Mouse (Mus musculus): ENCODE data around the gene Ddx50.

Gene Ddx50

GRCm38 (mm10) chr10:62650881-62651810 lies at the start of gene Ddx50:
Gene Ddx50, minus strand, starts transcription at chr10:62651218.
- DNase-seq (ENCODE audit: low read depth): peak; percentile 98

- no peak for DNase-seq (ENCODE audit: low read depth)
Observed at GRCm38 (mm10) chr10:62692771-62693170, 41.8 kb upstream of the Ddx50 start.

- DNase-seq (ENCODE audit: low read depth): no peak
Observed at GRCm38 (mm10) chr10:62692244-62692643, 41.2 kb upstream of the Ddx50 start.

GRCm38 (mm10) chr10:62687032-62687674 lies 36.1 kb upstream of the Ddx50 start:
- no peak for DNase-seq (ENCODE audit: low read depth)

- peak; percentile 31 for DNase-seq (ENCODE audit: low read depth)
Observed at GRCm38 (mm10) chr10:62683043-62683442, 32.0 kb upstream of the Ddx50 start.

GRCm38 (mm10) chr10:62679833-62680232 lies 28.8 kb upstream of the Ddx50 start:
- DNase-seq (ENCODE audit: low read depth): peak; percentile 58

- DNase-seq (ENCODE audit: low read depth): no peak
Observed at GRCm38 (mm10) chr10:62677329-62677728, 26.3 kb upstream of the Ddx50 start.

- no peak for DNase-seq (ENCODE audit: low read depth)
Observed at GRCm38 (mm10) chr10:62676196-62676595, 25.2 kb upstream of the Ddx50 start.

- no peak for DNase-seq (ENCODE audit: low read depth)
Observed at GRCm38 (mm10) chr10:62672359-62672758, 21.3 kb upstream of the Ddx50 start.

GRCm38 (mm10) chr10:62669245-62669644 lies 18.2 kb upstream of the Ddx50 start:
- DNase-seq (ENCODE audit: low read depth): no peak

GRCm38 (mm10) chr10:62668463-62668862 lies 17.4 kb upstream of the Ddx50 start:
- no peak for DNase-seq (ENCODE audit: low read depth)

- no peak for DNase-seq (ENCODE audit: low read depth)
Observed at GRCm38 (mm10) chr10:62668043-62668442, 17.0 kb upstream of the Ddx50 start.

- DNase-seq (ENCODE audit: low read depth): peak; percentile 83
Observed at GRCm38 (mm10) chr10:62664963-62665590, 14.1 kb upstream of the Ddx50 start.

GRCm38 (mm10) chr10:62664171-62664570 lies 13.2 kb upstream of the Ddx50 start:
- no peak for DNase-seq (ENCODE audit: low read depth)

GRCm38 (mm10) chr10:62656711-62657110 lies 5.7 kb upstream of the Ddx50 start:
- DNase-seq (ENCODE audit: low read depth): no peak

- DNase-seq (ENCODE audit: low read depth): no peak
Observed at GRCm38 (mm10) chr10:62651961-62652360, 943 bp upstream of the Ddx50 start.

GRCm38 (mm10) chr10:62650358-62650782 lies 648 bp downstream of the Ddx50 start:
- no peak for DNase-seq (ENCODE audit: low read depth)

- DNase-seq (ENCODE audit: low read depth): no peak
Observed at GRCm38 (mm10) chr10:62604161-62604560, 46.9 kb downstream of the Ddx50 start.

- peak; percentile 76 for DNase-seq (ENCODE audit: low read depth)
Observed at GRCm38 (mm10) chr10:62603233-62604030, 47.6 kb downstream of the Ddx50 start.

GRCm38 (mm10) chr10:62602177-62603040 lies 48.6 kb downstream of the Ddx50 start, which contains the start of gene Ddx21:
Gene Ddx21, minus strand, starts transcription at chr10:62602281.
- peak; percentile 97 for DNase-seq (ENCODE audit: low read depth)

- DNase-seq (ENCODE audit: low read depth): no peak
Observed at GRCm38 (mm10) chr10:62601833-62602176, 49.2 kb downstream of the Ddx50 start.
